Mouse (Mus musculus) midbrain, postnatal 0 days (tissue): Measurements from ENCODE around the gene Plch1. TPM values are rescaled to one million over a fixed set of nuclear protein-coding genes. Genes with fewer than 3 reads are reported as not detected.

Experiments used
- ATAC-seq: fragments of 200-750 bp; cut with Nextera tagmentation; 2 replicates; pipeline ENCODE4 v1.8.0; 2017; ENCODE audit warnings: moderate number of reproducible peaks, mild to moderate bottlenecking, moderate TSS enrichment, moderate library complexity; ENCODE audit not compliant: low FRiP score
- DNase-seq: peaks from one replicate; pipeline ENCODE4 v3.0.0-alpha.2; 2015; ENCODE audit warnings: low spot score
- H3K27ac ChIP-seq: fragments of 300-500 bp; sonication (generic); 2 replicates; pipeline ENCODE4 v1.5.1; 2014; ENCODE audit warnings: low read depth, mild to moderate bottlenecking, low read length, mixed read lengths
- H3K27me3 ChIP-seq: fragments of 300-500 bp; sonication (generic); 2 replicates; pipeline ENCODE4 v1.6.1; 2014; ENCODE audit warnings: low read length, control low read depth, mixed read lengths; ENCODE audit not compliant: insufficient read depth
- H3K36me3 ChIP-seq: fragments of 300-500 bp; sonication (generic); 2 replicates; pipeline ENCODE4 v1.6.1; 2014; ENCODE audit warnings: low read length, control low read depth, mixed read lengths; ENCODE audit not compliant: insufficient read depth
- H3K4me1 ChIP-seq: fragments of 300-500 bp; sonication (generic); 2 replicates; pipeline ENCODE4 v1.6.1; 2014; ENCODE audit warnings: mild to moderate bottlenecking, control low read depth, antibody characterized with exemption, low read length, mixed read lengths; ENCODE audit not compliant: insufficient read depth
- H3K4me2 ChIP-seq: fragments of 300-500 bp; sonication (generic); 2 replicates; pipeline ENCODE4 v1.6.1; 2014; ENCODE audit warnings: low read depth, mild to moderate bottlenecking, low read length, mixed read lengths; ENCODE audit not compliant: poor library complexity, severe bottlenecking
- H3K4me3 ChIP-seq: fragments of 300-500 bp; sonication (generic); 2 replicates; pipeline ENCODE4 v1.5.1; 2014; ENCODE audit warnings: low read depth, mild to moderate bottlenecking, low read length, moderate library complexity
- H3K9ac ChIP-seq: fragments of 300-500 bp; sonication (generic); replicated peaks from 2 replicates; pipeline ENCODE4 v1.6.1; 2014; ENCODE audit warnings: mild to moderate bottlenecking, low read length, moderate library complexity, mixed read lengths; ENCODE audit not compliant: poor library complexity, severe bottlenecking
- H3K9me3 ChIP-seq: fragments of 300-500 bp; sonication (generic); 2 replicates; pipeline ENCODE4 v1.6.1; 2016; ENCODE audit warnings: low read length, control low read depth
- CTCF ChIP-seq: IDR thresholded peaks from 2 replicates; pipeline ENCODE4 v1.5.1; 2016; ENCODE audit warnings: antibody characterized with exemption, mild to moderate bottlenecking
- WGBS: fragments of 180-500 bp; shearing (Covaris S2); extraction: QIAGEN DNeasy Blood & Tissue Kit; methylation state at CpG from one replicate; pipeline ENCODE4 v1.1.7; 2014; 5-methylcytosine and 5-hydroxymethylcytosine counted together
- polyA plus RNA-seq: library from polyadenylated mRNA; unstranded; fragments of >200 nt; fragmentation: Nextera tagmentation; extraction: Ambion mirVana; gene quantifications from 2 replicates; pipeline ENCODE4 v1.2.1, GENCODE M21; 2015
- total RNA-seq: library from RNA; depleted of rRNA; stranded (reverse); fragments of >200 nt; gene quantifications from 2 replicates; pipeline ENCODE4 v1.2.3, GENCODE M21; 2014

Plch1 gene
- total and polyA plus RNA-seq, 2 experiments from 2014 or later = 5.4 to 23.5 TPM

- Histone ChIP-seq H3K27me3 (no peaks in the 10 kb centered on the region), H3K4me1 (no peaks in the 10 kb centered on the region), H3K27ac (no peak overlapping the region), H3K9ac (no peak overlapping the region), H3K4me3 (no peak overlapping the region), H3K9me3 (no peaks in the 10 kb centered on the region), H3K36me3 (no peaks in the 10 kb centered on the region), H3K4me2 (no peak overlapping the region)
- DNase-seq (no peak), ATAC-seq (no peak)
- no peak for TF ChIP-seq CTCF
- WGBS = 84% methylated on average over 4 of the region's 4 CpGs
These were observed 11.0 kb upstream of the Plch1 start for GRCm38 (mm10) chr3:63910301-63910700.

- H3K27me3 ChIP-seq = no peaks in the 10 kb centered on the region
- DNase-seq (peak; percentile 9), ATAC-seq (no peak)
- no peaks in the 10 kb centered on the region for H3K4me1 ChIP-seq
- H3K27ac ChIP-seq = no peak overlapping the region
- peak overlapping the region; percentile 44; the same call in 1 of the 2 replicates for H3K9ac ChIP-seq
- TF ChIP-seq CTCF = no peak
- H3K36me3 ChIP-seq = no peaks in the 10 kb centered on the region
- peak overlapping the region; percentile 80 for H3K4me2 ChIP-seq
- WGBS = 1% methylated on average over 18 of the region's 18 CpGs
- peak overlapping the region; percentile 40 for H3K4me3 ChIP-seq
- H3K9me3 ChIP-seq = no peaks in the 10 kb centered on the region
These were observed 6.0 kb upstream of the Plch1 start for GRCm38 (mm10) chr3:63905241-63905640.

GRCm38 (mm10) chr3:63904157-63904556, 4.9 kb upstream of the Plch1 start:
- no peak overlapping the region for H3K9ac ChIP-seq
- DNase-seq (no peak), ATAC-seq (no peak)
- no peaks in the 10 kb centered on the region for H3K4me1 ChIP-seq
- H3K36me3 ChIP-seq = no peaks in the 10 kb centered on the region
- no peaks in the 10 kb centered on the region for H3K27me3 ChIP-seq
- H3K9me3 ChIP-seq = no peaks in the 10 kb centered on the region
- 88% methylated on average over 2 of the region's 2 CpGs for WGBS
- no peak for TF ChIP-seq CTCF
- H3K27ac ChIP-seq = no peak overlapping the region
- H3K4me2 ChIP-seq = no peak overlapping the region
- H3K4me3 ChIP-seq = no peak overlapping the region

GRCm38 (mm10) chr3:63900021-63900571, 824 bp upstream of the Plch1 start:
- H3K9ac ChIP-seq = no peak overlapping the region
- peak overlapping the region; percentile 73 for H3K4me3 ChIP-seq
- no peaks in the 10 kb centered on the region for H3K27me3 ChIP-seq
- 1% methylated on average over 12 of the region's 12 CpGs for WGBS
- no peak overlapping the region for H3K27ac ChIP-seq
- DNase-seq (peak; percentile 39), ATAC-seq (no peak)
- no peak for TF ChIP-seq CTCF
- H3K4me2 ChIP-seq = peak overlapping the region; percentile 94
- no peaks in the 10 kb centered on the region for H3K9me3 ChIP-seq
- H3K4me1 ChIP-seq = peaks cover 3% of the 10 kb centered on the region; the same call in 1 of the 2 replicates
- H3K36me3 ChIP-seq = no peaks in the 10 kb centered on the region

GRCm38 (mm10) chr3:63898581-63899308, 527 bp downstream of the Plch1 start:
- WGBS = under 1% methylated on average over 41 of the region's 41 CpGs
- Histone ChIP-seq H3K36me3 (no peaks in the 10 kb centered on the region), H3K9ac (peak overlapping the region; percentile 62), H3K27me3 (no peaks in the 10 kb centered on the region), H3K4me1 (peaks cover 3% of the 10 kb centered on the region; the same call in 1 of the 2 replicates), H3K27ac (peak overlapping the region; percentile 70; the same call in 1 of the 2 replicates), H3K4me2 (peak overlapping the region; percentile 94), H3K4me3 (peak overlapping the region; percentile 73), H3K9me3 (no peaks in the 10 kb centered on the region)
- DNase-seq (peak; percentile 93), ATAC-seq (peak; percentile 90)
- no peak for TF ChIP-seq CTCF

GRCm38 (mm10) chr3:63897177-63897576, 2.1 kb downstream of the Plch1 start:
- Histone ChIP-seq H3K4me2 (peak overlapping the region; percentile 9), H3K36me3 (no peaks in the 10 kb centered on the region), H3K4me3 (peak overlapping the region; percentile 73; the same call in 1 of the 2 replicates), H3K27ac (no peak overlapping the region), H3K9ac (no peak overlapping the region), H3K9me3 (no peaks in the 10 kb centered on the region), H3K27me3 (no peaks in the 10 kb centered on the region), H3K4me1 (peaks cover 3% of the 10 kb centered on the region; the same call in 1 of the 2 replicates)
- TF ChIP-seq CTCF = no peak
- DNase-seq = no peak
- WGBS = 12% methylated on average over 1 of the region's 1 CpGs
- no peak for ATAC-seq
